Mouse (Mus musculus) brain, embryonic 14.5 days (tissue): ENCODE data around the gene Traf2.

Experiments
- CTCF ChIP-seq: fragments of 200-500 bp; IDR thresholded peaks from 2 replicates; pipeline ENCODE4 v1.5.1; 2012; ENCODE audit warnings: inconsistent platforms, mild to moderate bottlenecking, moderate library complexity, borderline replicate concordance; ENCODE audit not compliant: insufficient read depth, insufficient read length; ENCODE audit errors: extremely low read depth
- POLR2A ChIP-seq: fragments of 200-500 bp; IDR thresholded peaks from 2 replicates; pipeline ENCODE4 v1.6.1; 2012; ENCODE audit warnings: mild to moderate bottlenecking, inconsistent platforms, borderline replicate concordance; ENCODE audit not compliant: poor library complexity, insufficient read depth, insufficient read length, severe bottlenecking; ENCODE audit errors: extremely low read depth

GRCm38 (mm10) chr2:25500576-25501405 lies 45.9 kb downstream of the Traf2 start, which contains the start of gene Fbxw5:
- no peak for TF ChIP-seq CTCF
- peak; percentile 97 for TF ChIP-seq POLR2A
